Mouse (Mus musculus) heart, embryonic 14.5 days (tissue): ENCODE results near the gene Igdcc3. TPM values are rescaled to one million over a fixed set of nuclear protein-coding genes. Genes with fewer than 3 reads are reported as not detected.

Experiments
- ATAC-seq: fragments of 200-750 bp; cut with Nextera tagmentation; 2 replicates; pipeline ENCODE4 v1.8.0; 2017; ENCODE audit warnings: low read depth, moderate TSS enrichment; ENCODE audit not compliant: insufficient number of reproducible peaks, insufficient read depth, low FRiP score
- H3K27ac ChIP-seq, 2 experiments: fragments of 200-500 bp in 1 of 2; fragments of 300-500 bp in 1 of 2; sonication (generic) in 1 of 2; replicated peaks in 1 of 2; 2 replicates each; pipeline ENCODE4 v1.5.1; 2012 to 2014; ENCODE audit warnings: low read depth in 2 of 2, low read length in 2 of 2, control low read depth in 1 of 2, mild to moderate bottlenecking in 1 of 2, mixed read lengths in 1 of 2; ENCODE audit not compliant: control insufficient read depth in 1 of 2, insufficient read depth in 1 of 2
- H3K27me3 ChIP-seq: fragments of 300-500 bp; sonication (generic); 2 replicates; pipeline ENCODE4 v1.6.1; 2014; ENCODE audit warnings: mild to moderate bottlenecking, low read length, control low read depth; ENCODE audit not compliant: control insufficient read depth, insufficient read depth
- H3K36me3 ChIP-seq: fragments of 300-500 bp; sonication (generic); 2 replicates; pipeline ENCODE4 v1.6.1; 2014; ENCODE audit warnings: mild to moderate bottlenecking, control low read depth, low read length, mixed read lengths; ENCODE audit not compliant: control insufficient read depth, insufficient read depth
- H3K4me1 ChIP-seq, 2 experiments: fragments of 200-500 bp in 1 of 2; fragments of 300-500 bp in 1 of 2; sonication (generic) in 1 of 2; 2 replicates each; pipeline ENCODE4 v1.6.1; 2012 to 2014; ENCODE audit warnings: low read length in 2 of 2, control low read depth in 1 of 2, mixed read lengths in 1 of 2; ENCODE audit not compliant: control insufficient read depth in 2 of 2, insufficient read depth in 2 of 2
- H3K4me2 ChIP-seq: fragments of 300-500 bp; sonication (generic); 2 replicates; pipeline ENCODE4 v1.6.1; 2014; ENCODE audit warnings: mild to moderate bottlenecking, low read length
- H3K4me3 ChIP-seq, 2 experiments: fragments of 200-500 bp in 1 of 2; fragments of 300-500 bp in 1 of 2; sonication (generic) in 1 of 2; 2 replicates each; pipeline ENCODE4 v1.5.1; 2012 to 2014; ENCODE audit warnings: low read length in 2 of 2, mild to moderate bottlenecking in 2 of 2, control low read depth in 1 of 2, low read depth in 1 of 2, moderate library complexity in 1 of 2; ENCODE audit not compliant: control insufficient read depth in 1 of 2, insufficient read depth in 1 of 2
- H3K9ac ChIP-seq: fragments of 300-500 bp; sonication (generic); 2 replicates; pipeline ENCODE4 v1.6.1; 2014; ENCODE audit warnings: mild to moderate bottlenecking, low read length
- H3K9me3 ChIP-seq: fragments of 300-500 bp; sonication (generic); 2 replicates; pipeline ENCODE4 v1.6.1; 2016; ENCODE audit warnings: low read length, control low read depth; ENCODE audit not compliant: control insufficient read depth
- WGBS: fragments of 180-500 bp; shearing (Covaris S2); extraction: QIAGEN DNeasy Blood & Tissue Kit; methylation state at CpG from one replicate; pipeline ENCODE4 v1.1.7; 2014; 5-methylcytosine and 5-hydroxymethylcytosine counted together
- polyA plus RNA-seq: library from polyadenylated mRNA; unstranded; fragments of >200 nt; fragmentation: Nextera tagmentation; extraction: Ambion mirVana; gene quantifications from 2 replicates; pipeline ENCODE4 v1.2.1, GENCODE M21; 2014

Igdcc3 gene
- polyA plus RNA-seq, 1 experiment from 2014 or later: 0.36 TPM

DNA sequence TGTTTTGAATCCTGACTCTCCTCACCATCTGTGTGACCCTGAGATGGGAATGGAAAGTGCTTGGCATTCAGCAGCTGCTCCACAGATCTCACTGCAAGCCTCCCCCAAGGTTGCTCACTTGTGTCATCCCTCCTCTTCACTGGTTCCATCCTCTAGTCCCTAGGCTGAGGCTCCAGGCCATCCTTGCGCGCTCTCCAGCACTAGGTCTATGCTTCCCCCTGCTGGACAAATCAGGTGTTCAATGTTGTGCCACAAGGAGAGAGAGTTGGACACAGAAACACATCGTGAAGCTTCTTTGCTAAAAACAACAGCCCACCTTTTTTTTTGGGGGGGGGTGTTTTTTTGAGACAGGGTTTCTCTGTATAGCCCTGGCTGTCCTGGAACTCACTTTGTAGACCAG, 20.1 kb upstream of the Igdcc3 start:
- no peak for ATAC-seq
- Histone ChIP-seq H3K4me2 (no peak overlapping the region), H3K36me3 (0 out of 2 replicates have a peak, but pooled peaks cover 6% of the 10 kb centered on the region), H3K4me3 (no peak overlapping the region), H3K9me3 (no peaks in the 10 kb centered on the region), H3K27me3 (peaks cover 26% of the 10 kb centered on the region), H3K27ac (no peak overlapping the region), H3K4me1 (peaks cover 7 to 11% of the 10 kb centered on the region in 2 experiments), H3K9ac (no peak overlapping the region)
- 4% methylated on average over 3 of the region's 3 CpGs for WGBS

DNA sequence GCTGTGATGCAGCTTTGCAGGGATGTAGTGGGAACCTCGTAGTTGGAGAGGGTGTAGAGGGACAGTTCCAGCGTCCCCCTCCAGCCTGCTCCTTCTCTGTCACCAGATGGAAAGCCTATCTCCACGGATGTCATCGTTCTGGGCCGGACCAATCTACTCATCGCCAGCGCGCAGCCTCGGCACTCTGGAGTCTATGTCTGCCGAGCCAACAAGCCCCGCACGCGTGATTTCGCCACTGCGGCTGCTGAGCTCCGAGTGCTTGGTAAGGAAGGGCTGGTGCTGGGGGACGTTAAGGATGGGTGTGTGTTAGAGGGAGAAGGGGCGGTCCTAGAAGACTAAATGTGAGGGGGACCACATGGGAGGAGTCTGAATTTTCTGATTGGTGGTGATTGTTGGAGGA, 18.4 kb upstream of the Igdcc3 start:
- Histone ChIP-seq H3K9me3 (no peaks in the 10 kb centered on the region), H3K27me3 (peaks cover 26% of the 10 kb centered on the region), H3K4me1 (peaks cover 3 to 5% of the 10 kb centered on the region in 2 experiments; a peak in 2 of 4 replicates), H3K27ac (no peak overlapping the region), H3K4me2 (peak overlapping the region; percentile 36; the same call in 1 of the 2 replicates), H3K36me3 (0 out of 2 replicates have a peak, but pooled peaks cover 11% of the 10 kb centered on the region), H3K9ac (0 out of 2 replicates have a peak overlapping the region, but pooled peaks have one; percentile 25), H3K4me3 (peak overlapping the region in 1 of 2 experiments; percentile 2; a peak in 1 of 4 replicates)
- no peak for ATAC-seq
- 11% methylated on average over 17 of the region's 18 CpGs for WGBS

DNA sequence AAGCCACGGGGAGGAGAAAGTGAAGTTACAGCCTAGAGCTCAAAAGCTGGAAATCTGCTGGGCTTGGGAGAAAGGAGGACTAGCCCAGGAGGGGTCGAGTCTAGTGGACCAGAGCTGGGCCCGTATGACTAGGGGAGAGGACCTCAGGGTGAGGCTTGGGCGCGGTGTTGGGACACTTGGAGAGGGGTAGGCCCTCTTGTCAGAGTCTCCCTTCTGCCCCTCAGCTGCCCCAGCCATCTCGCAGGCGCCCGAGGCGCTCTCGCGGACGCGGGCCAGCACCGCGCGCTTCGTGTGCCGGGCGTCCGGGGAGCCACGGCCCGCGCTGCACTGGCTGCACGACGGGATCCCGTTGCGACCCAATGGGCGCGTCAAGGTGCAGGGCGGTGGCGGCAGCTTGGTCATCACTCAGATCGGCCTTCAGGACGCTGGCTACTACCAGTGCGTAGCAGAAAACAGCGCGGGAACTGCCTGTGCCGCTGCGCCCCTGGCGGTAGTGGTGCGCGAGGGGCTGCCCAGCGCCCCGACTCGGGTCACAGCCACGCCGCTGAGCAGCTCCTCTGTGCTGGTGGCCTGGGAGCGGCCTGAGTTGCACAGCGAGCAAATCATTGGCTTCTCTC, 17.3 kb upstream of the Igdcc3 start:
- H3K36me3 ChIP-seq: 0 out of 2 replicates have a peak, but pooled peaks cover 11% of the 10 kb centered on the region
- H3K27ac ChIP-seq: no peak overlapping the region
- H3K4me3 ChIP-seq: peak overlapping the region; percentile 46 to 55
- ATAC-seq: 0 out of 2 replicates have a peak, but pooled peaks have one; percentile 18
- 3% methylated on average over 48 of the region's 48 CpGs for whole genome bisulfite sequencing
- H3K4me2 ChIP-seq: peak overlapping the region; percentile 94
- no peaks in the 10 kb centered on the region for H3K9me3 ChIP-seq
- H3K27me3 ChIP-seq: peaks cover 26% of the 10 kb centered on the region
- H3K9ac ChIP-seq: peak overlapping the region; percentile 70
- H3K4me1 ChIP-seq: peaks cover 5% of the 10 kb centered on the region in 2 experiments; a peak in 2 of 4 replicates

DNA sequence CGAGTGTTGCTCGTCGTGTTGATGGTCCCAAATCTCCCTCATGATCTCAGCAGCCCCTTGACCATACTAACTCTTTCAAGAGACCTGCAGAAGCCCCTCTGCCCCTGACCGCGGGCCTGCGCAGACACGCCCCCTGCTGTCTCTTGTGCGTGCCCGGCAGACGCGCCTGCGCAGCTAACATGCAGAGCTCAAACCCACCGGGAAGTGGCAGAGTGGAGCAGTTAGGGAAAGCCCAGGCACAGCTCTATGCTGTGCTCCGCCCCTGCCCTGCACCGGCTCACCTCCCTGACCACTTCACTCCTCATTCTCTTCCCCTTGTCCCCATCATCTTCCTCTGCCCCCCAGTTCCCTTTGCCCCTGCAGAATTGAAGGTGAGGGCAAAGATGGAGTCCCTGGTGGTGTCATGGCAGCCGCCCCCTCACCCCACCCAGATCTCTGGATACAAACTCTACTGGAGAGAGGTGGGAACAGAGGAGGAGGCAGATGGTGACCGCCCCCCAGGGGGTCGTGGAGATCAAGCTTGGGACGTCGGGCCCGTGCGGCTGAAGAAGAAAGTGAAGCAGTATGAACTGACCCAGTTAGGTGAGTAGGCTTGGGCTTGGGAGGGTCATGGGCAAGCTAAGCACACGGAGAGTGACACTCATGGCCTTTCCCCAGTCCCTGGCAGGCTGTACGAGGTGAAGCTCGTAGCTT, 12.7 kb upstream of the Igdcc3 start:
- Histone ChIP-seq H3K27ac (no peak overlapping the region), H3K4me1 (peaks cover 4 to 5% of the 10 kb centered on the region in 2 experiments; a peak in 2 of 4 replicates), H3K27me3 (peaks cover 10% of the 10 kb centered on the region), H3K9ac (peak overlapping the region; percentile 44; the same call in 1 of the 2 replicates), H3K36me3 (peaks cover 19% of the 10 kb centered on the region; the same call in 1 of the 2 replicates), H3K4me3 (peak overlapping the region; percentile 25 to 27), H3K9me3 (no peaks in the 10 kb centered on the region), H3K4me2 (peak overlapping the region; percentile 61)
- ATAC-seq: no peak
- 9% methylated on average over 25 of the region's 25 CpGs for WGBS

DNA sequence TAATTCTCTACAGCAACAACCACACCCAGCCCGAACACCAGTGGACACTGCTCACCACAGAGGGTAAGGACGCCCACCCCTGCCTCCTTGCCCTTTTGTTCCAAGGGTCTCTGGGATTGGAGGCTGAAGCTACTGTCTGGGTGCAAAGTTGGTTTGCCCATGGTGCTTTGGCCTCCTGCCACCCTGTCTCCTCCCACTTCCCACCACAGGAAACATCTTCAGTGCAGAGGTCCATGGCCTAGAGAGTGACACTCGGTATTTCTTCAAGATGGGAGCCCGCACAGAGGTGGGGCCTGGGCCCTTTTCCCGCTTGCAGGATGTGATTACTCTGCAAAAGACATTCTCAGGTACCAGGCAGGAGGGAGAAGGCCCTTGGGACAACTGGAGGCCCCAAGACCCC, 9.3 kb upstream of the Igdcc3 start:
- Histone ChIP-seq H3K36me3 (peaks cover 18% of the 10 kb centered on the region; the same call in 1 of the 2 replicates), H3K4me1 (peaks cover 0 to 2% of the 10 kb centered on the region in 2 experiments; a peak in 1 of 4 replicates), H3K27me3 (peaks cover 5% of the 10 kb centered on the region; the same call in 1 of the 2 replicates), H3K9me3 (no peaks in the 10 kb centered on the region), H3K4me2 (no peak overlapping the region), H3K9ac (no peak overlapping the region), H3K4me3 (no peak overlapping the region), H3K27ac (no peak overlapping the region)
- ATAC-seq: no peak
- 76% methylated on average over 5 of the region's 5 CpGs for WGBS

DNA sequence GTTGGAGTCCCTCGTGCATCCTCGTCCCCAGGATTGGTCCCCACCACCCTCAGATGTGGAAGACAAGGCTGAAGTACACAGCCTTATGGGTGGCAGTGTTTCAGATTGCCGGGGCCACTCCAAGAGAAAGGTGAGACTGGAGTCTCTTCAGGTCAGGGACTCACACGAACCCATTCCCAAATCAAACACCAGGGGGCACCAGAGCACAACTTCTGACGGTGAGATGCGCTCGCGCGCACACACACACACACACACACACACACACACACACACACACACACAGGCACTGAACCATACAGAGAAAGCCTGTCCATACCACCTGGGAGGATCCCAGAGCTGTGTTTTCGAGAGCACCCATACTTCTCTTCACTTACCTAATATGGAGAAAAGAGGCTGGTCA, 7.2 kb upstream of the Igdcc3 start:
- H3K27ac ChIP-seq: no peak overlapping the region
- peaks cover 15% of the 10 kb centered on the region; the same call in 1 of the 2 replicates for H3K36me3 ChIP-seq
- H3K4me3 ChIP-seq: no peak overlapping the region
- H3K27me3 ChIP-seq: 0 out of 2 replicates have a peak, but pooled peaks cover 5% of the 10 kb centered on the region
- H3K4me2 ChIP-seq: peak overlapping the region; percentile 30; the same call in 1 of the 2 replicates
- no peaks in the 10 kb centered on the region for H3K9me3 ChIP-seq
- no peaks in the 10 kb centered on the region for H3K4me1 ChIP-seq
- no peak; the same call in 1 of the 2 replicates for ATAC-seq
- no peak overlapping the region for H3K9ac ChIP-seq
- WGBS: 3% methylated on average over 10 of the region's 10 CpGs

DNA sequence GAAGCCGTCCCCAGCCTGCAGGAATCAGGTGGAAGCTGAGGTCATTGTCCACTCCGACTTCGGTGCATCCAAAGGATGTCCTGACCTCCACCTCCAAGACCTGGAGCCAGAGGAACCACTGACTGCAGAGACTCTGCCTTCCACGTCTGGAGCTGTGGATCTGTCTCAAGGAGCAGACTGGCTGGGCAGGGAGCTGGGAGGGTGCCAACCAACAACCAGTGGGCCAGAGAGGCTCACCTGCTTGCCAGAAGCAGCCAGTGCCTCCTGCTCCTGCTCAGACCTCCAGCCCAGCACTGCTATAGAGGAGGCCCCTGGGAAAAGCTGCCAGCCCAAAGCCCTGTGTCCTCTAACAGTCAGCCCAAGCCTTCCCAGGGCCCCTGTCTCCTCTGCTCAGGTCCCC, 5.9 kb upstream of the Igdcc3 start:
- Histone ChIP-seq H3K27ac (no peak overlapping the region), H3K9me3 (no peaks in the 10 kb centered on the region), H3K4me1 (no peaks in the 10 kb centered on the region), H3K27me3 (peaks cover 12% of the 10 kb centered on the region), H3K4me2 (no peak overlapping the region), H3K36me3 (0 out of 2 replicates have a peak, but pooled peaks cover 10% of the 10 kb centered on the region), H3K9ac (no peak overlapping the region), H3K4me3 (no peak overlapping the region)
- ATAC-seq: no peak
- WGBS: 84% methylated on average over 4 of the region's 4 CpGs
